Mouse (Mus musculus) gastrocnemius, postnatal 25 days (tissue): ENCODE results near the gene Syngr2. TPM values are rescaled to one million over a fixed set of nuclear protein-coding genes. Genes with fewer than 3 reads are reported as not detected.
"Not testable (repeated sequence)": the region's sequence is repeated elsewhere in the genome, so short reads cannot be mapped to it uniquely, and the experiment has no call there.

Experiments used
- DNase-seq: peaks from one replicate; pipeline ENCODE4 v3.0.0; 2022
- total RNA-seq, 2 experiments: library from RNA; stranded (reverse); gene quantifications; 1 replicate in 1 of 2; 2 replicates in 1 of 2; pipeline ENCODE4 v1.2.3; 2021

Gene Syngr2
- total RNA-seq, 2 experiments from 2014 or later, result 143 to 146 TPM

GRCm38 (mm10) chr11:117780582-117781111 is 28.8 kb upstream of the Syngr2 start:
- DNase-seq, result peak; percentile 84

- DNase-seq, result peak; percentile 64
Measured at GRCm38 (mm10) chr11:117781199-117781821, 28.2 kb upstream of the Syngr2 start.

GRCm38 (mm10) chr11:117781993-117782704 is 27.3 kb upstream of the Syngr2 start, which contains the start of the genes Tmc8 and Tmc6:
Tmc8 (plus strand) TSS chr11:117782076.
Tmc6 (minus strand) TSS chr11:117782198.
- DNase-seq, result peak; percentile 78

- no peak for DNase-seq
Measured at GRCm38 (mm10) chr11:117782705-117783034, 26.8 kb upstream of the Syngr2 start.

- no peak for DNase-seq
Measured at GRCm38 (mm10) chr11:117783089-117783488, 26.4 kb upstream of the Syngr2 start.

- no peak for DNase-seq
Measured at GRCm38 (mm10) chr11:117783683-117784309, 25.7 kb upstream of the Syngr2 start.

GRCm38 (mm10) chr11:117786294-117786693 is 23.2 kb upstream of the Syngr2 start:
- DNase-seq, result no peak

GRCm38 (mm10) chr11:117788481-117788880 is 21.0 kb upstream of the Syngr2 start:
- DNase-seq, result not testable (repeated sequence)

GRCm38 (mm10) chr11:117790286-117790685 is 19.2 kb upstream of the Syngr2 start:
- peak; percentile 66 for DNase-seq

- no peak for DNase-seq
Measured at GRCm38 (mm10) chr11:117790703-117791440, 18.6 kb upstream of the Syngr2 start.

- DNase-seq, result no peak
Measured at GRCm38 (mm10) chr11:117791441-117791761, 18.1 kb upstream of the Syngr2 start.

- no peak for DNase-seq
Measured at GRCm38 (mm10) chr11:117792281-117792888, 17.1 kb upstream of the Syngr2 start.

- no peak for DNase-seq
Measured at GRCm38 (mm10) chr11:117794035-117794551, 15.4 kb upstream of the Syngr2 start.

GRCm38 (mm10) chr11:117796954-117797353 is 12.5 kb upstream of the Syngr2 start:
- DNase-seq, result no peak

- no peak for DNase-seq
Measured at GRCm38 (mm10) chr11:117797511-117798159, 11.8 kb upstream of the Syngr2 start, which contains the start of gene 6030468B19Rik. 6030468B19Rik (plus strand) TSS chr11:117797660.

- no peak for DNase-seq
Measured at GRCm38 (mm10) chr11:117798160-117798541, 11.3 kb upstream of the Syngr2 start.

GRCm38 (mm10) chr11:117799174-117799573 is 10.3 kb upstream of the Syngr2 start:
- no peak for DNase-seq

GRCm38 (mm10) chr11:117800038-117800437 is 9.4 kb upstream of the Syngr2 start:
- DNase-seq, result no peak

GRCm38 (mm10) chr11:117801650-117802049 is 7.8 kb upstream of the Syngr2 start:
- no peak for DNase-seq

- no peak for DNase-seq
Measured at GRCm38 (mm10) chr11:117803166-117803688, 6.2 kb upstream of the Syngr2 start.

- DNase-seq, result no peak
Measured at GRCm38 (mm10) chr11:117806781-117807180, 2.7 kb upstream of the Syngr2 start.
